ENCODE assay signal across 8 mouse cellular contexts in genomic region chr11:4705178-4705577, GRCm38 (mm10). TPM values are rescaled to one million over a fixed set of nuclear protein-coding genes. Genes with fewer than 3 reads are reported as not detected.
DNase-seq lines count a peak whose midpoint lies in the region; ATAC-seq and TF ChIP-seq lines count a peak whose summit lies in the region.

No protein-coding gene starts in this region.

- no peaks in the 10 kb centered on the region for H3K27me3 ChIP-seq in heart, embryonic 10.5 days (ENCODE audit: insufficient read depth, poor library complexity, severe bottlenecking)
- H3K27me3 ChIP-seq in C2C12 (ENCODE audit: control insufficient read depth, insufficient read depth, insufficient read length) = no peaks in the 10 kb centered on the region
- H3K27me3 ChIP-seq in forebrain, embryonic 12.5 days = no peaks in the 10 kb centered on the region
- H3K27me3 ChIP-seq in liver, embryonic 14.5 days (ENCODE audit: control insufficient read depth, insufficient read depth, low read length) = no peaks in the 10 kb centered on the region

- WGBS in heart, embryonic 10.5 days = 13% methylated on average over 4 of the region's 4 CpGs
- WGBS in forebrain, embryonic 12.5 days = 6% methylated on average over 4 of the region's 4 CpGs
- WGBS in liver, embryonic 14.5 days (ENCODE audit: insufficient replicate concordance) = 15% methylated on average over 4 of the region's 4 CpGs

- H3K79me2 ChIP-seq in C2C12 (ENCODE audit: control insufficient read depth, insufficient read depth) = peaks cover 28% of the 10 kb centered on the region

- TF ChIP-seq EP300 in liver, embryonic 14.5 days (IDR thresholded peaks at IDR 0.05; ENCODE audit: low read depth) = no peak

- peak overlapping the region; percentile 76 for H3K9ac ChIP-seq in forebrain, embryonic 12.5 days
- H3K9ac ChIP-seq in liver, embryonic 14.5 days (replicated peaks) = peak overlapping the region; percentile 75

- H3ac ChIP-seq in C2C12 (ENCODE audit: control insufficient read depth, insufficient read length, low read depth) = peak overlapping the region; percentile 81

- peaks cover 19% of the 10 kb centered on the region for H3K79me3 ChIP-seq in C2C12 (ENCODE audit: low read depth)

- no peak for DNase-seq in heart, embryonic 10.5 days (ENCODE audit: low spot score)
- no peak for DNase-seq in heart, postnatal 25 days (ENCODE audit: low spot score)
- DNase-seq in liver, embryonic 14.5 days (ENCODE audit: low read depth in 3 of 3, low spot score in 3 of 3) = no peak
- DNase-seq in adipocyte (ENCODE audit: low spot score) = no peak
- DNase-seq in thymus, postnatal 0 days (ENCODE audit: low spot score) = no peak
- no peak for DNase-seq in adrenal gland, postnatal 14 days

- no peak for TF ChIP-seq CTCF in C2C12 (IDR thresholded peaks at IDR 0.05; ENCODE audit: control insufficient read depth, insufficient read depth, insufficient read length)
- no peak for TF ChIP-seq CTCF in liver, embryonic 14.5 days (IDR thresholded peaks at IDR 0.05; ENCODE audit: low read depth)

- peaks cover 24% of the 10 kb centered on the region for H3K36me3 ChIP-seq in heart, embryonic 10.5 days
- peaks cover 17% of the 10 kb centered on the region for H3K36me3 ChIP-seq in C2C12 (ENCODE audit: control insufficient read depth, insufficient read depth)
- peaks cover 19% of the 10 kb centered on the region for H3K36me3 ChIP-seq in forebrain, embryonic 12.5 days (replicated peaks)
- peaks cover 11% of the 10 kb centered on the region for H3K36me3 ChIP-seq in liver, embryonic 14.5 days (replicated peaks; ENCODE audit: control insufficient read depth, insufficient read depth, low read depth)

- peak overlapping the region; percentile 92 for H3K27ac ChIP-seq in heart, embryonic 10.5 days
- no peak overlapping the region for H3K27ac ChIP-seq in forebrain, embryonic 12.5 days
- H3K27ac ChIP-seq in liver, embryonic 14.5 days = peak overlapping the region; percentile 14; the same call in 1 of the 2 replicates

- H3K4me3 ChIP-seq in heart, embryonic 10.5 days = peak overlapping the region; percentile 78
- H3K4me3 ChIP-seq in C2C12 (ENCODE audit: insufficient read depth, poor library complexity, severe bottlenecking) = peak overlapping the region; percentile 68
- H3K4me3 ChIP-seq in forebrain, embryonic 12.5 days (replicated peaks) = peak overlapping the region; percentile 72
- H3K4me3 ChIP-seq in liver, embryonic 14.5 days (ENCODE audit: insufficient read depth in 1 of 2, low read depth in 2 of 2, low read length in 2 of 2) = peak overlapping the region; percentile 69 to 86

- no peaks in the 10 kb centered on the region for H3K9me3 ChIP-seq in heart, embryonic 10.5 days
- H3K9me3 ChIP-seq in forebrain, embryonic 12.5 days = no peaks in the 10 kb centered on the region
- H3K9me3 ChIP-seq in liver, embryonic 14.5 days (ENCODE audit: control insufficient read depth, low read length) = no peaks in the 10 kb centered on the region

- intact Hi-C loops in heart, postnatal 25 days (cut with DNase I) = no loop called here

- ATAC-seq in forebrain, embryonic 12.5 days (ENCODE audit: low FRiP score) = no peak
- ATAC-seq in liver, embryonic 14.5 days (ENCODE audit: insufficient read depth) = no peak

- peak overlapping the region; percentile 74 for H3K4me2 ChIP-seq in forebrain, embryonic 12.5 days
- peak overlapping the region; percentile 91 for H3K4me2 ChIP-seq in liver, embryonic 14.5 days (ENCODE audit: low read depth)

- peaks cover 13% of the 10 kb centered on the region for H3K4me1 ChIP-seq in heart, embryonic 10.5 days
- peaks cover 17% of the 10 kb centered on the region for H3K4me1 ChIP-seq in forebrain, embryonic 12.5 days
- peaks cover 8% of the 10 kb centered on the region in 2 experiments; a peak in 3 of 4 replicates for H3K4me1 ChIP-seq in liver, embryonic 14.5 days (replicated peaks; ENCODE audit: control insufficient read depth in 2 of 2, insufficient read depth in 2 of 2, low read length in 1 of 2)

TF ChIP-seq in C2C12, 6 proteins besides CTCF, POLR2A, EP300 and RAD21:
- TF ChIP-seq FOSL1 (IDR thresholded peaks at IDR 0.05; ENCODE audit: insufficient read depth, low read length, poor library complexity, severe bottlenecking) (no peak), MYOD1 (IDR thresholded peaks at IDR 0.05; ENCODE audit: control insufficient read depth, insufficient read length, low read depth) (no peak), MYOG (IDR thresholded peaks at IDR 0.05; ENCODE audit: control insufficient read depth, extremely low read depth, insufficient read length) (no peak), MAX (IDR thresholded peaks at IDR 0.05) (no peak), CEBPB (IDR thresholded peaks at IDR 0.05; ENCODE audit: low read depth) (no peak), USF1 (IDR thresholded peaks at IDR 0.05; ENCODE audit: low read depth) (no peak)

RNA-seq across cellular contexts. Expression of gene Zmat5, which starts 0.7 kb away (rescaled TPM):
- 63.4 and 66.7 TPM in 2 replicates for polyA plus RNA-seq in heart, embryonic 10.5 days (2016; fragmentation: Nextera tagmentation; extraction: Ambion mirVana)
- total RNA-seq in heart, postnatal 25 days (2021) = 10 to 100 TPM; 25.7 to 26.3 TPM
- 41.5 TPM for polyA plus RNA-seq in C2C12 (2012; fragmentation: generic; extraction: Trizol)
- 74.0 and 75.0 TPM in 2 replicates for polyA plus RNA-seq in forebrain, embryonic 12.5 days (2016; fragmentation: Nextera tagmentation; extraction: Ambion mirVana)
- 15.5 and 15.9 TPM in 2 replicates for polyA plus RNA-seq in liver, embryonic 14.5 days (2012; rRNA removed)
- polyA plus RNA-seq in liver, embryonic 14.5 days (2014; fragmentation: Nextera tagmentation; extraction: Ambion mirVana) = 25.7 and 26.3 TPM in 2 replicates
- polyA plus RNA-seq in thymus, postnatal 0 days (2015; fragmentation: Nextera tagmentation; extraction: Ambion mirVana) = 91.0 and 95.8 TPM in 2 replicates
- total RNA-seq in adrenal gland, postnatal 14 days (2021) = 35.1 and 36.7 TPM in 2 replicates

RNA-seq across cellular contexts. Expression of gene Uqcr10, which starts 1.0 kb away (rescaled TPM):
- 1,046 and 1,532 TPM in 2 replicates for polyA plus RNA-seq in heart, embryonic 10.5 days (2016; fragmentation: Nextera tagmentation; extraction: Ambion mirVana)
- total RNA-seq in heart, postnatal 25 days (2021) = 1,000 to 10,000 TPM; 1,536 to 1,541 TPM
- polyA plus RNA-seq in C2C12 (2012; fragmentation: generic; extraction: Trizol) = 905 TPM
- 510 and 566 TPM in 2 replicates for polyA plus RNA-seq in forebrain, embryonic 12.5 days (2016; fragmentation: Nextera tagmentation; extraction: Ambion mirVana)
- polyA plus RNA-seq in liver, embryonic 14.5 days (2012; rRNA removed) = 481 and 569 TPM in 2 replicates
- 728 and 747 TPM in 2 replicates for polyA plus RNA-seq in liver, embryonic 14.5 days (2014; fragmentation: Nextera tagmentation; extraction: Ambion mirVana)
- polyA plus RNA-seq in thymus, postnatal 0 days (2015; fragmentation: Nextera tagmentation; extraction: Ambion mirVana) = 1,084 and 1,132 TPM in 2 replicates
- total RNA-seq in adrenal gland, postnatal 14 days (2021) = 1,088 and 1,101 TPM in 2 replicates

RNA-seq across cellular contexts. Expression of gene Cabp7, which starts 41.4 kb away (rescaled TPM):
- 0.11 and 0.15 TPM in 2 replicates for polyA plus RNA-seq in heart, embryonic 10.5 days (2016; fragmentation: Nextera tagmentation; extraction: Ambion mirVana)
- not detected for total RNA-seq in heart, postnatal 25 days (2021)
- polyA plus RNA-seq in C2C12 (2012; fragmentation: generic; extraction: Trizol) = 0.06 TPM
- 0.62 and 0.64 TPM in 2 replicates for polyA plus RNA-seq in forebrain, embryonic 12.5 days (2016; fragmentation: Nextera tagmentation; extraction: Ambion mirVana)
- polyA plus RNA-seq in liver, embryonic 14.5 days (2012; rRNA removed) = 0.02 TPM in 2 replicates
- 0.04 and 0.09 TPM in 2 replicates for polyA plus RNA-seq in liver, embryonic 14.5 days (2014; fragmentation: Nextera tagmentation; extraction: Ambion mirVana)
- polyA plus RNA-seq in thymus, postnatal 0 days (2015; fragmentation: Nextera tagmentation; extraction: Ambion mirVana) = 0.16 and 0.17 TPM in 2 replicates
- total RNA-seq in adrenal gland, postnatal 14 days (2021) = 0.15 and 0.41 TPM in 2 replicates
